Mouse (Mus musculus) kidney, adult 2 months (tissue): ENCODE results near the gene Ecm2. TPM values are rescaled to one million over a fixed set of nuclear protein-coding genes. Genes with fewer than 3 reads are reported as not detected.

Experiments used
- DNase-seq: peaks from one replicate; pipeline ENCODE4 v3.0.0; 2021
- H3K27ac ChIP-seq: fragments of 200-500 bp; 2 replicates; pipeline ENCODE4 v1.5.1; 2012; ENCODE audit warnings: low read depth, low read length, control low read depth, inconsistent platforms; ENCODE audit not compliant: insufficient read depth
- H3K27me3 ChIP-seq: fragments of 200-500 bp; replicated peaks from 2 replicates; pipeline ENCODE4 v1.6.1; 2012; ENCODE audit warnings: mild to moderate bottlenecking, moderate library complexity, low read length, inconsistent platforms; ENCODE audit not compliant: control insufficient read depth, insufficient read depth
- H3K36me3 ChIP-seq: fragments of 200-500 bp; 2 replicates; pipeline ENCODE4 v1.6.1; 2012; ENCODE audit warnings: mild to moderate bottlenecking, moderate library complexity, low read length, inconsistent platforms; ENCODE audit not compliant: control insufficient read depth, insufficient read depth
- H3K4me1 ChIP-seq: fragments of 200-500 bp; 2 replicates; pipeline ENCODE4 v1.6.1; 2011; ENCODE audit warnings: low read length; ENCODE audit not compliant: control insufficient read depth, insufficient read depth
- H3K4me3 ChIP-seq: fragments of 200-500 bp; 2 replicates; pipeline ENCODE4 v1.5.1; 2011; ENCODE audit warnings: mild to moderate bottlenecking, low read depth, low read length, control low read depth; ENCODE audit not compliant: insufficient read depth
- CTCF ChIP-seq: fragments of 200-500 bp; conservative IDR thresholded peaks from 2 replicates; pipeline ENCODE4 v1.5.1; 2011; ENCODE audit warnings: low read depth, mild to moderate bottlenecking, control low read depth, low read length, moderate library complexity, mixed read lengths; ENCODE audit not compliant: insufficient read depth, insufficient read length
- POLR2A ChIP-seq: fragments of 200-500 bp; IDR thresholded peaks from one replicate; pipeline ENCODE4 v1.6.1; 2011; ENCODE audit warnings: low read depth, low read length, control low read depth
- WGBS: fragments of 180-500 bp; shearing (Covaris S2); methylation state at CpG from one replicate; pipeline ENCODE4 v1.1.7; 2018; 5-methylcytosine and 5-hydroxymethylcytosine counted together
- polyA plus RNA-seq: library from polyadenylated mRNA; depleted of rRNA; stranded (reverse); fragments of >200 nt; gene quantifications from 2 replicates; pipeline ENCODE4 v1.2.3, GENCODE M21; 2012; rRNA removed

Gene Ecm2
- 2.0 and 3.0 TPM in 2 replicates for polyA plus RNA-seq

- WGBS = 55% methylated on average over 4 of the region's 4 CpGs
- Histone ChIP-seq H3K36me3 (no peaks in the 10 kb centered on the region), H3K27ac (no peak within 1 kb of the TSS), H3K27me3 (no peaks in the 10 kb centered on the region), H3K4me1 (no peaks in the 10 kb centered on the region), H3K4me3 (no peak within 1 kb of the TSS)
- TF ChIP-seq POLR2A = no peak
- TF ChIP-seq CTCF = no peak
- no peak for DNase-seq
Observed at GRCm38 (mm10) chr13:49504510-49504909, at the start of gene Ecm2. Gene Ecm2, plus strand, starts transcription at chr13:49504810.

- TF ChIP-seq CTCF (no peak), POLR2A (no peak)
- no peak overlapping the region for H3K4me3 ChIP-seq
- no peaks in the 10 kb centered on the region for H3K36me3 ChIP-seq
- H3K27me3 ChIP-seq = no peaks in the 10 kb centered on the region
- WGBS = 76% methylated on average over 4 of the region's 4 CpGs
- no peak overlapping the region for H3K27ac ChIP-seq
- H3K4me1 ChIP-seq = peaks cover 10% of the 10 kb centered on the region
- DNase-seq = no peak
Observed at GRCm38 (mm10) chr13:49460276-49460675, 44.3 kb upstream of the Ecm2 start.

- 64% methylated on average over 5 of the region's 5 CpGs for WGBS
- Histone ChIP-seq H3K4me1 (peaks cover 10% of the 10 kb centered on the region), H3K27ac (peak overlapping the region; percentile 15), H3K36me3 (no peaks in the 10 kb centered on the region), H3K27me3 (no peaks in the 10 kb centered on the region), H3K4me3 (no peak overlapping the region)
- peak; percentile 20 for DNase-seq
- TF ChIP-seq CTCF = no peak
- no peak for TF ChIP-seq POLR2A
Observed at GRCm38 (mm10) chr13:49460692-49461414, 43.8 kb upstream of the Ecm2 start.

GRCm38 (mm10) chr13:49461458-49462132 lies 43.0 kb upstream of the Ecm2 start:
- TF ChIP-seq CTCF (no peak), POLR2A (no peak)
- Histone ChIP-seq H3K36me3 (no peaks in the 10 kb centered on the region), H3K27ac (peak overlapping the region; percentile 15), H3K4me1 (peaks cover 10% of the 10 kb centered on the region), H3K27me3 (no peaks in the 10 kb centered on the region), H3K4me3 (no peak overlapping the region)
- peak; percentile 90 for DNase-seq
- 52% methylated on average over 15 of the region's 15 CpGs for WGBS

GRCm38 (mm10) chr13:49462921-49463320 lies 41.7 kb upstream of the Ecm2 start:
- TF ChIP-seq CTCF (no peak), POLR2A (no peak)

GRCm38 (mm10) chr13:49465875-49466274 lies 38.7 kb upstream of the Ecm2 start:
- Histone ChIP-seq H3K27me3 (no peaks in the 10 kb centered on the region), H3K4me3 (no peak overlapping the region), H3K36me3 (no peaks in the 10 kb centered on the region), H3K4me1 (peaks cover 5% of the 10 kb centered on the region), H3K27ac (no peak overlapping the region)
- 94% methylated on average over 4 of the region's 4 CpGs for WGBS
- TF ChIP-seq CTCF (no peak), POLR2A (no peak)
- DNase-seq = no peak

More at GRCm38 (mm10) chr13:49462921-49463320, 41.7 kb upstream of the Ecm2 start:
- no peaks in the 10 kb centered on the region for H3K36me3 ChIP-seq
- peaks cover 10% of the 10 kb centered on the region for H3K4me1 ChIP-seq
- H3K4me3 ChIP-seq = no peak overlapping the region
- H3K27ac ChIP-seq = no peak overlapping the region
- no peaks in the 10 kb centered on the region for H3K27me3 ChIP-seq
- DNase-seq = no peak
- WGBS = 96% methylated on average over 2 of the region's 2 CpGs

- 71% methylated on average over 11 of the region's 11 CpGs for WGBS
- Histone ChIP-seq H3K27ac (no peak overlapping the region), H3K4me3 (no peak overlapping the region), H3K4me1 (no peaks in the 10 kb centered on the region), H3K27me3 (no peaks in the 10 kb centered on the region), H3K36me3 (no peaks in the 10 kb centered on the region)
- TF ChIP-seq POLR2A (no peak), CTCF (no peak)
- DNase-seq = peak; percentile 32
Observed at GRCm38 (mm10) chr13:49466393-49467075, 38.1 kb upstream of the Ecm2 start.
